Mouse (Mus musculus): ENCODE data around the gene Ubqln3.

Ubqln3 gene

DNA sequence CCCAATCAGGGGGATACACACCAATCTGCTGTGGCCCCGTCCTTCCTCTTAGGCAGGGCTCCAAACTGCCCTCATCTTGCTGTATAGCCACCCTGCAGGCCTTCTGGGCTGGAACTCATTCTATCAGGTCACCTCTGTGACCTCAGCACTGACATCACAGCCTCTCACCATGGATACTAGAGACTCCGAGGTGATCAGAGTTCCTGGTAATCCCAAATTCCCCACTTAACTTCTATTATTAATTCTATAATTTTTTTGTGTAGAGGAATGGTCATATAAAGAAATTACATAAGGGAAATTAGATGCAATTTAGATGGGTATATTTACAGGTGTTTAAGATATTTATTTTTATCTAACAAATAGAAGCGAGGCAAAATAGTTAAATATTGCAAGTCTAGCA, at the start of gene Ubqln3:
Ubqln3 (minus strand) TSS at position 101 of the 400 bp plus-strand sequence.
- DNase-seq (ENCODE audit: extremely low spot score, low spot score) = no peak

DNA sequence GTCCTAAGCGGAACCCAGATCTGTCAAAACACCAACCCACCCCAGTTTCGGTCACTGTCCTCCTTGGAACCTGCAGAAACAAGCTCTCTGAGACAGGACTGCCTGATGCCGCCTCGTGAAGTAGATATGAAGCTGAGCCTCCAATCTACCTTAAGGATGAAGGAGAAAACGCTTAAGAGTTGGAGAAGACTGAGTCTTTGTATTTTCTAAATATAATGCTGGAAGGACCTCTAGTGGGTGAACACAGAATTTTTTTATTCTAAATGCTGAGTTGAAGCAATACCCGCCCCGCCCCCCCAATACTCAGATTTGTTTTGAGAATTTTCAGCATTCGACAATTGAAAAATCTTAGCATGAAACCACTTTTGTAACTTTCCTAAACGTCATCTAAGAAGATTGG, 48.2 kb upstream of the Ubqln3 start:
- no peak for DNase-seq (ENCODE audit: extremely low spot score, low spot score)

DNA sequence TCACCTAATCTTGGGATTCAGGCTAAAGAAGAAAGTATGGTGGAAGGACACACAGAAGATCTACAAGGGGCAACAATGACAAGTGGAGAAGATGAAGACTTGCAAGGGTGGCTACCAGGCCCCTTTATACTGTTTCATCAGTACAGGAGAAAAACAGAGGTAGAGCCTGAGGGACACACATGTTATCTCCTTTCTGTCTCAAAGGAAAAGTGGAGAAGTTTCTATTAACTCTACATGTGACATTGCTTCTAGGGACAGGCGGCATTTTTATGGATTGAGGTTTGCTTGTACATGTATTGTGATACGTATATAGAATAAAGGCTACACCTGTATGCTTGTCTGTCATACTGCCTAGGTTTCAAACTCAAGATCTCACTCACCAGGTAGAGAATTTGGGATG, 40.2 kb upstream of the Ubqln3 start, which contains the start of gene Olfr648:
Olfr648 (minus strand) TSS at position 101 of the 400 bp plus-strand sequence.
- DNase-seq (ENCODE audit: extremely low spot score, low spot score) = no peak

DNA sequence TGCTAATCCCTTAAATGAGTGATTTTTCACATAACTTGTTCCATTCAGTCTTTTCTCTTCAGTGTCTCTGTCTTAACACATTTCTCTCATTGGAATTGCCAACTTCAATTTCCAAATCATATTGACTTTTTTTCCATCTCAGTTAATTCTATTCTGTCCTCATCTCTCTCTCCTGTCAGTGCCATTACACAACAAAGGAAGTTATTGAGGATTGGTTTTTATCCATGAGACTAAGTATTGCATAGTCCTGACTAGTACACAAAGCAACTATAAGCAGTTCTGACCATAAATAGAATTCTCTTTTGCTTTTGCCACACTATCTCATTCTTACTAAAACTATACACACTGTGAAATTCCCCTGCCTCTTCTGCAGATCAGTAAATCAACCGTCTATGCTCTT, 36.0 kb upstream of the Ubqln3 start:
- DNase-seq (ENCODE audit: extremely low spot score, low spot score) = no peak

DNA sequence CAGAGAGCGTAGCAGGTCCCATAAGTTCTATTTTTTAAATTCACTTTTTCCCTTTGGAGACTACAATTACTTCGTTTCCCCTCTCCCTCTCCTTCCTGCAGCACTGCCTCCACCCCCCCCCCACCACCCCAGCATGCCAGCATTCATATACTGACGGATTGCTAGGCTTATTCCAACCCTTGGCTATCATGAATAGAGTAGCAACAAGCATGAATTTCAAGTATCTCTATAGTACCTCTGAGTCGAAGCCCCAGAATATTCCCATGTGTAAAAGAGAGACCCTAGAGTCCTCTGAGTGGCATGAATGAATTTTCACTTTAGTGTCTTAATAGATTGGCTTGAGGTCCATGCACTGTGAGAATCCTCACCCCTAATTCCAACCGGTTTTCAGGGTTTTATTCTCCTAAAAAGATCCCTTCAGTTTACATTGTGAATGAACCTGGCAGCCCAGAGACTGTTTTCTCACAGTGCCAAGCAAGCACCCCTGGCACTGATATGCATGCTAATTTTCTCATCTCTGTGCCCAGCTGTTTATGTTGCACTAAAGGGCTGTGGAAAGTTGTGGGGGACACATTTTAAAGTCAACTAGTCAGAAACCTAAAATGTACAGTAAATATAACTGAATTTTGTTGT, 35.5 kb upstream of the Ubqln3 start:
- DNase-seq (ENCODE audit: extremely low spot score, low spot score) = no peak

DNA sequence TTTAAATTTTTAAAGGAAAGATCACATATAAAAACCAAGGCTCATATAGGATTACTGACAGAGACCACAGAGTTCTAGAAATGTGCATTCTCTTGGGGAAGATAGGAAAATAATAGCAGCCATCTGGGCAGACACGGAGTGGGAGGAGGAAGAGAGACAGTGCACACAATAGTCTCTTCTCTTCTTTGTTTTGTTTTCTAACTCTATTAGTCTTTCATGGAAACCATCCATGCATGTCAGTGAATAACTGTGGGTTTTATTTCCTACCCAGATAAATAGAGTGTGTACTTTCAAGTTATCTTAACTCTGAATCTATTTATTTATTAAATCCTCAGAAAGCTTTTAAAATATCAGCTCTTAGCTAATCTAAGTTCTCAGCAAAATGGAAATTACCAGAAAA, 32.0 kb upstream of the Ubqln3 start:
- no peak for DNase-seq (ENCODE audit: extremely low spot score, low spot score)

DNA sequence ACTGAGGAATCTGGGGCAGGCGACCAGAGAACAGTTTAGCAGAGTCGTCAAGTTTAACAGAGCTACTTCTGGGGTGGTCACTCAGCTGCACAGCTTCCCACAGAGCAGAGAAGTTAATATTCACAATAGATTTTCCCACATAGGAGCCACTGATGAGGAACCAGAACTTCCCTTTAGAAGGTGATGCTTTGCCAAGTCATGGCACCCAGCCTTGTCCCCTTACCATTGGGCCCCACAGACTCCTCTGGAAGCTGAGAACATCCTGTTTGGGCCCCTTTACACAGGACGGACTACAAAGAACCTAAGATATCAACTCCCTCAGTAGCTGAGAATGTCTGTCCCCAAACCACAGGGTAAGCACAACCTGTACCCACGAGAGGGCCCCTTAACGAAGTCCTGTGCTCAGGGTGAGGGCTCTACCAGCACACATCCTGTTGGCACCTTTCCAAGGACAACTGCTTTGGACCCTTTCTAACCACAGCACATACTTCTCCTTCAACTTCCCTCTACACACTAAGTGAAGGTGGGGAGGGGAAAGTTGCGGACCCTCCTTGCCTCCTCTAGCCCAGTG, 26.6 kb upstream of the Ubqln3 start:
- DNase-seq (ENCODE audit: extremely low spot score, low spot score) = no peak

DNA sequence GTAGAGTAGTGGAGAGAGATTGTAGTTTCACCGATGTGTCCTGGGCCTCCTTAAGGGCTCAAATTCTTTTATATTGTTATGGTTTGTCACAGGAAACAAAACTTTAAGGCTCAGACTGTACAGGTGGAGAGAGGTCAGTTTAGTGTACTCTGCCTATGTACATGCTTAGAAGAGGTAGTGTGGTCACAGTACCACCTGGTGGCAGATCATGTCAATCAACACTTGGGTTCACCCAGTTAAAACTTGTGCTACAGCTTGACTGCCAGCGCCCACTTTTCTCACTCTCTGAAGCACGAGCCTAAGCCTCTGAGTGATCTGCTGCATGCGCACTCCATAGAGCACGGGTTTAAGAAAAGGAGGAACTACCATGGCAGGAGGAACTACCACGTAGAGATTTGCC, 24.0 kb upstream of the Ubqln3 start:
- DNase-seq (ENCODE audit: extremely low spot score, low spot score) = no peak

DNA sequence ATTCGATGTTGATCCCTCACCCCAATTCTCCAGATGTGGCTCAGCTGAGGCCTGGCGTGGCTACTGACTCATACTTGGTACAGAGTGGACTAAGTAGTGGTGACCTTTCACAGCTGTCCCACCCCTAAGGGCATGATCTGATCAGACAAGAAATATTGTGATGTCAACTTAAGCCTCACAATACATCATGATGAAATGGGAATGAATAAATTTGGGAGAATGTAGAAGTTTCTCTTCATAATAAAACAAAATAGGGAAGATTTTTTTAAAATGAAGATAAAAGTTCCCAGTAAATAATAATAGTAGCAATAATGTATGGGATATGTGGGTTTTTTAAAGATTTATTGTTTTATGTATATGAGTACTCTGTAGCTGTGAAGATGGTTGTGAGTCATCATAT, 7.4 kb upstream of the Ubqln3 start, which contains the start of gene Ubqlnl:
Ubqlnl (minus strand) TSS at position 101 of the 400 bp plus-strand sequence.
- DNase-seq (ENCODE audit: extremely low spot score, low spot score) = no peak

DNA sequence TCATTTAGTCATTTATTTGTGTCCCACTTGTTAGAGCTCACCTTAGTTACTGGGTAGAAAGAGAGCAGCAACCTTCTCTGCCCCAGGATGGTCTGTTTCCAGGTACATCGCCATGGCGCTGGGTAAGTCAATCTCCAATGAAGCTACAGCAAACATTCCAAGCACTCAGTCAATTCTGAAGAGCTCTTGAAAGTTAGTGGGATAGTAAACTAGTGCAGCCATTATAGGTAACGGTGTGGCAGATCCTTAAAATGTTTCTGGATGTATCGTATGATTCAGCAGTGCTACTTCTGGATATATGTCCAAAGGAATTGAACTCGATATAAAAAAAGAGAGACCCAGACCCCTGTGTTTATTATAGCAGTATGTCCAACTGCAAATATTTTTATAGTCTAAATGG, 5.8 kb downstream of the Ubqln3 start, which contains the start of gene Olfr643:
Olfr643 (minus strand) TSS at position 101 of the 400 bp plus-strand sequence.
- no peak for DNase-seq (ENCODE audit: extremely low spot score, low spot score)

DNA sequence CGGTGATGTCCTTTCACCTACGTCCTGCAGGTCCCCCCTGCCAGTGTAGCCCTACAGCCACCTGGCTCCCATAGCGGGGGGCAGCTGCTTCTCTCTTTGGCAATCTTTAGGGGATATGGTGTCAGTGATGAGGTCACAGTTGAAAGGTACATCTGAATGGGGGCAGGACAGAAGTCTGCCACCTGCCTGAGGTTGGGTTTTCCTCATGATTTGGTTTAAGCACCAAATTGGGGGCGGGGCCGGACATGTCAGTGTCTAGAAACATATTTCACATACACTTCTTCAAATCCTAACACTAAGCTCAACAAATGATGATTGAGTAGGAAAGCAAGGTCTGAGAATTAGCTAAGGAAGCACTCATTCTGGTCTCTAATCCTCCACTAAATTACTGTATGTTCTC, 13.4 kb downstream of the Ubqln3 start, which contains the start of gene Ubqln5:
Ubqln5 (minus strand) TSS at position 101 of the 400 bp plus-strand sequence.
- no peak for DNase-seq (ENCODE audit: extremely low spot score, low spot score)

DNA sequence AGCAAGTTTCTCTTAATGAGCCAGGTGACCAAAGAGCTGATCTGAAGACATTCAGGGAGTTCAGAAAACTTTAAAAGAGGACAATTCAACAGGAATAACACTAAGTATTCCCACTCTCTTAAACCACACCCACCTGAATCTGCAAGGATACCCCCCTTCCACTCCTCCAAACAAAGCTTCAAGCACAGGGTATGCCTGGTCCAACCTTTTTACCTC, 38.4 kb downstream of the Ubqln3 start, which contains the start of gene Olfr646:
Olfr646 (plus strand) TSS at position 117 of the 216 bp plus-strand sequence.
- no peak for DNase-seq (ENCODE audit: extremely low spot score, low spot score)

DNA sequence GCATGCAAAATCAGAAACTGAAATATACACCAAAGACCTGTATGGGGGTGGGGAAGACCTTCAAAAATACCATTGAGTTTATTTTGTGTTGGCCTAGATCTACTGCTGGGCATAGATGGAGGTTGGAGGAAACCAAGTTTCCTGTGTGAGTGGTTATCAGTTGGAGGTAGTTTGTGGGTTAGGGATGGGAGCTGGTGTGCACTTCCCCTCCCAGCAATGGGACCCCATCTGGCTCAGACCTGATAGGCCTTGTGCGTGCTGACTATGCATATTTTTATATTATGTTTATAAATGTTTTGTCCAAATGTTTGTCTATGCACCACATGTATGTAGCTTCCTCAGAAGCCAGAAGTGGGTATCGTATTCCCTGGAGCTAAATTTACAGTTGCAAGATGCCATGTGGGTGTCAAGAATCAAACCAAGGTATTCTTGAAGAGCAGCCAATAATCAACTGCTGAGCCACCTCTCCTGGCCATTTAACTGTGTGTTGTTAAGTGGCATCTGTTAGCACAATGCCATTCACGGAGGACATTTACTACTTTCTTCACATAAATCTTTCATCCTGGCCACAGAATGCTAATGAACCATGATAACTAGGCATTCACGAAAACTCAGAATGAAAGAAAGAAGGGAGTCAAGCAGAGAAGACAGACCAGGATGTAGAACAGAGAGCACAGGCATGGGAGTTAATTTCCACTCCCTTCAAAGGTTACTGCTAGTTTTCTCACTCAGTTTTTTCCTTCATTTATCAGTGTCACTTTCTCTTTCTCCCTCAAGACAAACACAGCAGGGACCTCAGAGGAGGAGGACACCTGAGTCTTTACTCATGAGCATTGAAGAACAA, 38.9 kb downstream of the Ubqln3 start:
- DNase-seq (ENCODE audit: extremely low spot score, low spot score) = no peak

Measured in neural tube, embryonic 10.5 days (tissue).